Mouse (Mus musculus): Measurements from ENCODE around the gene Echs1.
A peak's percentile ranks its signal among the peaks of the same experiment; 100 is the strongest.

Gene Echs1

DNA sequence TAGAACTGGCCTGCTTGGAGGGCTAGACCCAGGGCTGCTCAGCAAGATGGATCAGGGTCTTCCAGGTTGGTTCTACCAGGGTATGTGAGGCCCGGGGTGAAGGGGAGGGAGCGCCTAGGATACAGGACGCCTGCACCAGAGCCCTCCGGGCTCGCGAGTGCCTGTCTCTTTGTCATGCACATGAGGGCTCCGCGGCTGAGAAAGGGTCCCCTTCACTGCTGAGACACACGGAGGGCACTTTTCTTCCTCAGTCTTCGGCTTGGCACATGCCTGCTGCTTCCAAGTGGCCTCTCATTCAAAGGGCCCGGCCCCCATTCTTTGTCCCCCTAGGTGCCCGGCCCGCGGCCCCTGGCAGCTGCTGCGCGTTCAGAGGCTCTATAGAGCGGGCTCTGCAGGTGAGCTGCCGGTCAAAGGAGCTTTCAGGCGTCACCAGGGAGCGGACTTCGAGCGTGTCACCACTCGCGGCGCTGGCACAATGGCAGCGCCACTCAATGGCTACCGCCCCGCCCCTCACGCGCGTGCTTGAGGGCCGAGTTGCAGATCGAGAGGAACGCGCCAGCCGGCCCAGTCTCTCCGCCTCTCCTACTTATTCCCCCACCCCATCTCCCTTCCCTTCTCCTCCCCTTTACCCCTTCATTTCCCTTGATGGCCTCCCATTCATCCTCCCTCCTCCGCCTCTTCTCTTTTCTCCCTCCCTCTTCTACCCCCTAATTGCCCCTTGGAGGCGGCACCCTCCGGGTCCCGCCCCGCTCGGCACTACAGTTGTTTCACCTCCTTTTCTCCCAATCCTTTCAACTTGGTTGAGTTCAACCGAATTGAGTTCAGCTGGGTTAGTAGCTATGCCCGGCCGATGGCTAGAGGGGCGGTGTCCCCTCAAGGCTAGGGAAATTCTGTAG, 55.1 kb downstream of the Echs1 start:
- DNase-seq, result peak; percentile 52

- no peak for DNase-seq
Measured at GRCm38 (mm10) chr7:140059601-140060000, 56.7 kb downstream of the Echs1 start.

- DNase-seq, result no peak
Measured at GRCm38 (mm10) chr7:140058528-140058927, 57.7 kb downstream of the Echs1 start.

- DNase-seq, result peak; percentile 66
Measured at GRCm38 (mm10) chr7:140057413-140058407, 58.6 kb downstream of the Echs1 start.

All from kidney, postnatal 10 days (tissue).